Mouse (Mus musculus): ENCODE data around the gene Limch1.

DNA sequence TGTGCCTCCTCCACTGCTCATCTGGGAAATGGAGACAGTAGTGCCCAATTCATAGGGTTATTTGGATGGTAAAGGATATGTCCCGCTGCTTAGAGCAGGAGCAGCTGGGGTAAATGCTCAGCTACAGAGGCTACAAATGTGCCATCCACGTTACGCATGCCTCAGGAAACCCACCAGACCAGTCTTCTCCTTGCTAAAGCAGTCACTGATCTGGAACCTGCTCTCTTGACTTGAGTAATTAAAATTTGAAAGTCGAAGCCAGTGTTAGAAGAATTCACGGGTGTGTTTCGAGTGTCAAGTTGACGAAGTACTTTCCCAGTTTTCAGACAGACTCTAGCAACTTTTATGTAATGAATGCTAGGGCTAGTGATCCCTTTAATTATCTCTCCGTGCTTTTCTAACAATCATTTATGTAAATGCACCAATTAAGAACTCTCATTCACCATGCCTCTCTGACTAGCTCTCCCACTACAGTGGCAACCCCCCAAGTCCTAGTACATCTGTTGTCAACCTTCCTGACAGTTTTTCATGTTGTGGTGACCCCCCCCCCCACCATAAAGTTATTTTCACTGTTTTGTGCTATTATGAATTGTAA, 203.6 kb downstream of the Limch1 start:
- TF ChIP-seq MAFK (IDR thresholded peaks at IDR 0.05; ENCODE audit: insufficient read depth, low read depth, low read length), result no peak
- TF ChIP-seq HCFC1 (IDR thresholded peaks at IDR 0.05; ENCODE audit: borderline replicate concordance, insufficient read depth, low read length), result no peak
